Mouse (Mus musculus) liver, adult 2 months (tissue): Measurements from ENCODE around the gene Swt1.

Experiments used
- CTCF ChIP-seq: fragments of 200-500 bp; IDR thresholded peaks from 2 replicates; pipeline ENCODE4 v1.5.1; 2011; ENCODE audit warnings: low read depth, low read length, control low read depth
- POLR2A ChIP-seq: fragments of 200-500 bp; IDR thresholded peaks from 2 replicates; pipeline ENCODE4 v1.6.1; 2011; ENCODE audit warnings: low read length, control low read depth; ENCODE audit not compliant: insufficient read depth; ENCODE audit errors: extremely low read depth

DNA sequence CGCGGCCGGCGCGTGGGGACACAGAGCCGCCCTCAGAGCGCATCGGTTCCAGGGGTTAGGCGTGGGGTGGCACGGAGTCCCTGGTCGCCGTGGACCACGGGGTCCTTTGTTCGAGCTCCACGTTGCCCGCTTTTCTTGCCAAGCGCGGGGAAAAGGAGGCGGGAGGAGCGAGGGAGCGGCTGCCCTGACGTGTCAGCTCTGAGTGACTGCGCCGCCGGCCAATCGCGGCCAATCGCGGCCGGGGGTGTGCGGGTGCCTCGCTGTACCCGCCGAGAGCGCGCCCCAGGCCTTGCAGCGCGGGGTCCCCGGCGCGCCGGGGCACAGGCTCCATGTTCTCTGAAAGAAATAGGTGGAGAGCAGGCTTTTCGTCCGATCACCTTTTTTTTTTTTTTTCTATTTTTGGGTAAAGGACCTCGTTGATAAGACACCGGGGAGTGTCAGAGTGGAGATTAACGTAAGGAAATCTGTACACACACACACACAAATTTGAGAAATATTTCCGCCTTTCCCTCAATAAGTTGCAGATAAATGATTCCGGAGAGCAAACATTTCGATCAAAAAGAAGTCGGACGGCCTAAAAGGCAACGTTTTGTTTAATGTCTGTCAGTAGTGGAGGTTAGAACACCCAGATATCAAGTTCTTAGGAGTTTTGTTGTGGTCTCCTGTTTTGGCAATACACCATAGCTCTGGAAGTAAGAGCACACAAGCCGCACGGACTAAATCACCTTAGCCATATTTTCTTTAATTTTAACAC lies 83.0 kb downstream of the Swt1 start:
- TF ChIP-seq CTCF (no peak), POLR2A (peak; percentile 54; the same call in 1 of the 2 replicates)
